Mouse (Mus musculus): Measurements from ENCODE around the gene Dhrs3. TPM values are rescaled to one million over a fixed set of nuclear protein-coding genes. Genes with fewer than 3 reads are reported as not detected.

Gene Dhrs3
- polyA plus RNA-seq, 1 experiment: 227 TPM

GRCm38 (mm10) chr4:144913298-144914152 is 20.9 kb downstream of the Dhrs3 start:
- no peak overlapping the region for H3K4me3 ChIP-seq (ENCODE audit: control insufficient read depth, insufficient read depth, low read length)
- H3K4me1 ChIP-seq (replicated peaks; ENCODE audit: control insufficient read depth, insufficient read depth, low read length): no peaks in the 10 kb centered on the region
- no peaks in the 10 kb centered on the region for H3K27me3 ChIP-seq (ENCODE audit: control insufficient read depth, insufficient read depth, low read length)
- H3K36me3 ChIP-seq (ENCODE audit: control insufficient read depth, insufficient read depth, low read length): peaks cover 2% of the 10 kb centered on the region
- TF ChIP-seq POLR2A (IDR thresholded peaks at IDR 0.05; ENCODE audit: control insufficient read depth, extremely low read depth, insufficient read depth, low read length, poor library complexity) (no peak), CTCF (IDR thresholded peaks at IDR 0.05; ENCODE audit: borderline replicate concordance, control insufficient read depth, extremely low read depth, insufficient read depth, low read length, poor library complexity) (no peak)
- WGBS: 97% methylated on average over 6 of the region's 6 CpGs
- no peak for DNase-seq
- no peak overlapping the region for H3K27ac ChIP-seq (ENCODE audit: control insufficient read depth, insufficient read depth, low read length)

GRCm38 (mm10) chr4:144916520-144916919 is 23.9 kb downstream of the Dhrs3 start:
- Histone ChIP-seq H3K27me3 (ENCODE audit: control insufficient read depth, insufficient read depth, low read length) (no peaks in the 10 kb centered on the region), H3K27ac (ENCODE audit: control insufficient read depth, insufficient read depth, low read length) (no peak overlapping the region), H3K4me1 (replicated peaks; ENCODE audit: control insufficient read depth, insufficient read depth, low read length) (no peaks in the 10 kb centered on the region), H3K4me3 (ENCODE audit: control insufficient read depth, insufficient read depth, low read length) (no peak overlapping the region), H3K36me3 (ENCODE audit: control insufficient read depth, insufficient read depth, low read length) (peaks cover 29% of the 10 kb centered on the region)
- WGBS: 75% methylated on average over 6 of the region's 6 CpGs
- TF ChIP-seq POLR2A (IDR thresholded peaks at IDR 0.05; ENCODE audit: control insufficient read depth, extremely low read depth, insufficient read depth, low read length, poor library complexity) (no peak), CTCF (IDR thresholded peaks at IDR 0.05; ENCODE audit: borderline replicate concordance, control insufficient read depth, extremely low read depth, insufficient read depth, low read length, poor library complexity) (no peak)
- DNase-seq: no peak

- Histone ChIP-seq H3K27me3 (ENCODE audit: control insufficient read depth, insufficient read depth, low read length) (no peaks in the 10 kb centered on the region), H3K4me3 (ENCODE audit: control insufficient read depth, insufficient read depth, low read length) (no peak overlapping the region), H3K36me3 (ENCODE audit: control insufficient read depth, insufficient read depth, low read length) (peaks cover 35% of the 10 kb centered on the region), H3K27ac (ENCODE audit: control insufficient read depth, insufficient read depth, low read length) (no peak overlapping the region), H3K4me1 (replicated peaks; ENCODE audit: control insufficient read depth, insufficient read depth, low read length) (no peaks in the 10 kb centered on the region)
- no peak for DNase-seq
- WGBS: 93% methylated on average over 4 of the region's 4 CpGs
- TF ChIP-seq CTCF (IDR thresholded peaks at IDR 0.05; ENCODE audit: borderline replicate concordance, control insufficient read depth, extremely low read depth, insufficient read depth, low read length, poor library complexity) (no peak), POLR2A (IDR thresholded peaks at IDR 0.05; ENCODE audit: control insufficient read depth, extremely low read depth, insufficient read depth, low read length, poor library complexity) (no peak)
Observed at GRCm38 (mm10) chr4:144917101-144917500, 24.5 kb downstream of the Dhrs3 start.

GRCm38 (mm10) chr4:144918501-144918900 is 25.9 kb downstream of the Dhrs3 start:
- no peak for TF ChIP-seq POLR2A (IDR thresholded peaks at IDR 0.05; ENCODE audit: control insufficient read depth, extremely low read depth, insufficient read depth, low read length, poor library complexity)
- TF ChIP-seq CTCF (IDR thresholded peaks at IDR 0.05; ENCODE audit: borderline replicate concordance, control insufficient read depth, extremely low read depth, insufficient read depth, low read length, poor library complexity): no peak
- Histone ChIP-seq H3K4me3 (ENCODE audit: control insufficient read depth, insufficient read depth, low read length) (no peak overlapping the region), H3K27me3 (ENCODE audit: control insufficient read depth, insufficient read depth, low read length) (no peaks in the 10 kb centered on the region), H3K27ac (ENCODE audit: control insufficient read depth, insufficient read depth, low read length) (no peak overlapping the region), H3K36me3 (ENCODE audit: control insufficient read depth, insufficient read depth, low read length) (peaks cover 49% of the 10 kb centered on the region), H3K4me1 (replicated peaks; ENCODE audit: control insufficient read depth, insufficient read depth, low read length) (no peaks in the 10 kb centered on the region)
- WGBS: 98% methylated on average over 10 of the region's 10 CpGs
- no peak for DNase-seq

GRCm38 (mm10) chr4:144928693-144929436 is 36.2 kb downstream of the Dhrs3 start:
- Histone ChIP-seq H3K4me3 (ENCODE audit: control insufficient read depth, insufficient read depth, low read length) (no peak overlapping the region), H3K4me1 (replicated peaks; ENCODE audit: control insufficient read depth, insufficient read depth, low read length) (no peaks in the 10 kb centered on the region; the same call in 1 of the 2 replicates), H3K36me3 (ENCODE audit: control insufficient read depth, insufficient read depth, low read length) (peaks cover 28% of the 10 kb centered on the region), H3K27me3 (ENCODE audit: control insufficient read depth, insufficient read depth, low read length) (no peaks in the 10 kb centered on the region), H3K27ac (ENCODE audit: control insufficient read depth, insufficient read depth, low read length) (no peak overlapping the region)
- WGBS: 92% methylated on average over 5 of the region's 5 CpGs
- TF ChIP-seq POLR2A (IDR thresholded peaks at IDR 0.05; ENCODE audit: control insufficient read depth, extremely low read depth, insufficient read depth, low read length, poor library complexity) (no peak), CTCF (IDR thresholded peaks at IDR 0.05; ENCODE audit: borderline replicate concordance, control insufficient read depth, extremely low read depth, insufficient read depth, low read length, poor library complexity) (no peak)
- no peak for DNase-seq

- 95% methylated on average over 1 of the region's 1 CpGs for WGBS
- Histone ChIP-seq H3K4me3 (ENCODE audit: control insufficient read depth, insufficient read depth, low read length) (no peak overlapping the region), H3K27ac (ENCODE audit: control insufficient read depth, insufficient read depth, low read length) (peak overlapping the region; percentile 17; the same call in 1 of the 2 replicates), H3K27me3 (ENCODE audit: control insufficient read depth, insufficient read depth, low read length) (no peaks in the 10 kb centered on the region), H3K36me3 (ENCODE audit: control insufficient read depth, insufficient read depth, low read length) (peaks cover 26% of the 10 kb centered on the region), H3K4me1 (replicated peaks; ENCODE audit: control insufficient read depth, insufficient read depth, low read length) (no peaks in the 10 kb centered on the region; the same call in 1 of the 2 replicates)
- TF ChIP-seq CTCF (IDR thresholded peaks at IDR 0.05; ENCODE audit: borderline replicate concordance, control insufficient read depth, extremely low read depth, insufficient read depth, low read length, poor library complexity): no peak
- DNase-seq: no peak
Observed at GRCm38 (mm10) chr4:144929811-144930221, 37.2 kb downstream of the Dhrs3 start.

Data from thymus, adult 2 months (tissue).